Mouse (Mus musculus) ES-Bruce4 (cell line): ENCODE data around the gene 2900026A02Rik.

Source experiments
- CTCF ChIP-seq: IDR thresholded peaks from one replicate; pipeline ENCODE4 v1.8.1; 2011; ENCODE audit warnings: low read depth, low read length
- EP300 ChIP-seq: IDR thresholded peaks from 2 replicates; pipeline ENCODE4 v1.6.1; 2011; ENCODE audit warnings: low read depth, low read length; ENCODE audit not compliant: insufficient read depth
- POLR2A ChIP-seq: IDR thresholded peaks from one replicate; pipeline ENCODE4 v1.8.1; 2011; ENCODE audit warnings: low read length; ENCODE audit not compliant: insufficient read depth

DNA sequence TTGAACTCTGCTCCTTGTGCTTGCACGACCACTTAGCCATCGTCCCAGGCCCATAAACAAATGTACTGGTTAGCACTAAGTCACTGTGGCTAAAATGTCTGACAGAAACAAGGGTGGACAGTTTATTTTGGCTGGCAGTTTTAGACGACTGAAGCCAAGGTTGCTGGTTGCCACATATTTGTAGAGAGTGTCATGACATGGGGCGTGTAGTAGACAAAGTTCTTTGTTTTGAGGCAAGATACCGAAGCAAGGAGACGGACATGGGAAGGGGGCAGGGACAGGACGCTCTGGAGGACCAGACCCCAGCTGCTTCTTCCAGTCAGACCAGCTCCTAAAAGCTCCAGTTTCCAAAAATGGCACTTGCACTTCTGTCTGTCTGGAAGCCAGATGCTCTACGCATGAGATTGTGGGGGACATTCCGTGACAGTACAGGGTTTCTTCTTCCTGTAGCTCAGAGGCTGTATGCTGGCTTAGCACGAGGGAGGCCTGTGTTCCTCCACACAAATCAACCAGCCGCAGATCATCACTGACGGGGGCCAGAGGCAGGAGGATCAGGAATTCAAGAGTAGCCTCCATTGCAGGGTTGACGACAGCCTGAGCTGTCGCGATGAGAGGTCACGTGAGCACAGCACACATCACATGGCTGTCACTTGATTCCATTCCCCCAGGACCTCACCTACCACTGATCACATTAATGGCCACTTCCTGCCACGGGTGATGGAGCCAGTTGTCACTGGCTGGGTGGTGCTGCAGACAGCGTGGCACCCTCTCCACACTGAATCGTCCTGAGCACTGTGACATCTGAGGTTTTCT lies 138.5 kb downstream of the 2900026A02Rik start:
- TF ChIP-seq POLR2A (no peak), CTCF (no peak), EP300 (0 out of 2 replicates have a peak, but pooled peaks have one; percentile 12)
